Mouse (Mus musculus) testis, adult 2 months (tissue): ENCODE results near the gene Robo2.

Source experiments
- CTCF ChIP-seq: fragments of 200-500 bp; IDR thresholded peaks from 2 replicates; pipeline ENCODE4 v1.5.1; 2012; ENCODE audit warnings: low read depth, mild to moderate bottlenecking, inconsistent platforms, low read length, moderate library complexity; ENCODE audit not compliant: control insufficient read depth, insufficient read depth, insufficient replicate concordance
- POLR2A ChIP-seq: fragments of 200-500 bp; IDR thresholded peaks from 2 replicates; pipeline ENCODE4 v1.6.1; 2012; ENCODE audit warnings: low read depth, mild to moderate bottlenecking, inconsistent platforms, low read length, moderate library complexity; ENCODE audit not compliant: control insufficient read depth

- no peak for TF ChIP-seq CTCF
- no peak for TF ChIP-seq POLR2A
These were observed 484.1 kb downstream of the Robo2 start for GRCm38 (mm10) chr16:73927481-73927880.
